ENCODE assay signal across 8 mouse cellular contexts in the genomic region with DNA sequence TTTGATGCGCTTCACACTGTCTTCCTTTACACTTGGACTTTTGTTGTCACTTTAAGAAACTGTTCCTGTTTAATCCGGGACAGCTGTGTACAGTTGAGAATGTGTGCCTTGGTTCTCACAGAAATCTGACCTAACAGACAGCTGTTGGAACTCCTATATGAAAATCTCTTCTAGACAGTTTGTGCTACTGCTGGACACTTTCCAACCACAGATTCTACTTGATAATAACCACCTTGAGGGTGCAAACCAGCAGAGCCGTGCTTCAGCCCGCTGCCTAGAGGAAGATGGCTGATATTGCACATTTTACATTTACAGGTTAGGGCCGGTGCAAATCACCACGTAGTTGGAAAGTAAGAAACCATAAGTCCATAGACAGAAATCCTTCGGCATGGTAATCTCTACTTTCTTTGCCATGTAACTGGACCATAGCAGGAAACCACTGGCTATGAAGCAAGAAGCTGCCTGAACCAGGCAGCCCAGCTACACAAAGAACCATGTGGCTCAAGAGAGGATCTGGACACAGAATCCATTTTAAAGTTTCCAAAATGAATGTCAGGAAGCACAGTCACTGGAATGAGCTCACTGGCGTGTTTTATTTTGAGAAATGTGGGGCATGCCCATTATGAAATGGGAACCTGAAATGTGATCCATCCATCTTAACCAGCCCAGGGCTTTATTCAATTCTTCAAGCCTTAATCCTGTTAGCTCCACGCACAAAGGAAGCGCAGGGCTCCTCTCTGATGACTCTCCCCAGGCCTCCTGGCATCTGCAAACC.
DNase-seq lines count a peak whose midpoint lies in the region; ATAC-seq lines count a peak whose summit lies in the region.

No protein-coding gene starts in this region.

- H3K27ac ChIP-seq in kidney, embryonic 14.5 days (ENCODE audit: low read depth, low read length): peak overlapping the region; percentile 84
- H3K27ac ChIP-seq in hindbrain, embryonic 12.5 days: peak overlapping the region; percentile 68
- peak overlapping the region; percentile 87 for H3K27ac ChIP-seq in midbrain, embryonic 12.5 days (replicated peaks)

- H3K4me1 ChIP-seq in kidney, embryonic 14.5 days (ENCODE audit: control insufficient read depth, insufficient read depth, low read length): peaks cover 16% of the 10 kb centered on the region
- peaks cover 17% of the 10 kb centered on the region for H3K4me1 ChIP-seq in hindbrain, embryonic 12.5 days
- H3K4me1 ChIP-seq in midbrain, embryonic 12.5 days: peaks cover 22% of the 10 kb centered on the region

- no peak overlapping the region for H3K4me2 ChIP-seq in kidney, embryonic 14.5 days (replicated peaks; ENCODE audit: low read depth, low read length)
- no peak overlapping the region for H3K4me2 ChIP-seq in hindbrain, embryonic 12.5 days (replicated peaks)
- 0 out of 2 replicates have a peak overlapping the region, but pooled peaks have one; percentile 3 for H3K4me2 ChIP-seq in midbrain, embryonic 12.5 days (replicated peaks)

- ATAC-seq in kidney, embryonic 14.5 days (ENCODE audit: low FRiP score, low TSS enrichment): no peak; the same call in 1 of the 2 replicates
- 0 out of 2 replicates have a peak, but pooled peaks have one; percentile 48 for ATAC-seq in hindbrain, embryonic 12.5 days (ENCODE audit: low FRiP score)
- peak; percentile 86 for ATAC-seq in midbrain, embryonic 12.5 days (ENCODE audit: low FRiP score, low read depth)

- no peak overlapping the region for H3K9ac ChIP-seq in kidney, embryonic 14.5 days (ENCODE audit: low read depth, low read length)
- no peak overlapping the region for H3K9ac ChIP-seq in hindbrain, embryonic 12.5 days
- no peak overlapping the region for H3K9ac ChIP-seq in midbrain, embryonic 12.5 days (replicated peaks)

- DNase-seq in kidney, postnatal 36 days: no peak
- DNase-seq in adipocyte (ENCODE audit: low spot score): peak; percentile 10
- no peak for DNase-seq in urinary bladder, adult 18-20 months (ENCODE audit: low spot score in 2 of 2)
- no peak for DNase-seq in urinary bladder, postnatal 10 days (ENCODE audit: low spot score)
- no peak for DNase-seq in adrenal gland, postnatal 14 days

- 53% methylated on average over 10 of the region's 10 CpGs for WGBS in kidney, embryonic 14.5 days
- WGBS in hindbrain, embryonic 12.5 days: 56% methylated on average over 10 of the region's 10 CpGs
- 31% methylated on average over 10 of the region's 10 CpGs for WGBS in midbrain, embryonic 12.5 days

- no peaks in the 10 kb centered on the region for H3K9me3 ChIP-seq in kidney, embryonic 14.5 days (ENCODE audit: control insufficient read depth, low read length)
- H3K9me3 ChIP-seq in hindbrain, embryonic 12.5 days (replicated peaks): 0 out of 2 replicates have a peak, but pooled peaks cover 2% of the 10 kb centered on the region
- H3K9me3 ChIP-seq in midbrain, embryonic 12.5 days: peaks cover 5% of the 10 kb centered on the region; the same call in 1 of the 2 replicates

- H3K27me3 ChIP-seq in kidney, embryonic 14.5 days (ENCODE audit: control insufficient read depth, insufficient read depth, low read length): no peaks in the 10 kb centered on the region
- no peaks in the 10 kb centered on the region for H3K27me3 ChIP-seq in hindbrain, embryonic 12.5 days
- no peaks in the 10 kb centered on the region for H3K27me3 ChIP-seq in midbrain, embryonic 12.5 days

- no peak overlapping the region for H3K4me3 ChIP-seq in kidney, embryonic 14.5 days (ENCODE audit: low read length)
- H3K4me3 ChIP-seq in hindbrain, embryonic 12.5 days: no peak overlapping the region
- no peak overlapping the region for H3K4me3 ChIP-seq in midbrain, embryonic 12.5 days

- H3K36me3 ChIP-seq in kidney, embryonic 14.5 days (ENCODE audit: control insufficient read depth, insufficient read depth, low read length): no peaks in the 10 kb centered on the region
- no peaks in the 10 kb centered on the region for H3K36me3 ChIP-seq in hindbrain, embryonic 12.5 days
- no peaks in the 10 kb centered on the region for H3K36me3 ChIP-seq in midbrain, embryonic 12.5 days
